Mouse (Mus musculus) right cerebral cortex, postnatal 25 days (tissue): ENCODE data around the gene Csgalnact2.

Source experiments
- DNase-seq: peaks from one replicate; pipeline ENCODE4 v3.0.0; 2022

Csgalnact2 gene

GRCm38 (mm10) chr6:118138731-118139709, at the start of gene Csgalnact2:
Gene Csgalnact2 (minus strand): TSS chr6:118139140.
- DNase-seq, result peak; percentile 92

DNA sequence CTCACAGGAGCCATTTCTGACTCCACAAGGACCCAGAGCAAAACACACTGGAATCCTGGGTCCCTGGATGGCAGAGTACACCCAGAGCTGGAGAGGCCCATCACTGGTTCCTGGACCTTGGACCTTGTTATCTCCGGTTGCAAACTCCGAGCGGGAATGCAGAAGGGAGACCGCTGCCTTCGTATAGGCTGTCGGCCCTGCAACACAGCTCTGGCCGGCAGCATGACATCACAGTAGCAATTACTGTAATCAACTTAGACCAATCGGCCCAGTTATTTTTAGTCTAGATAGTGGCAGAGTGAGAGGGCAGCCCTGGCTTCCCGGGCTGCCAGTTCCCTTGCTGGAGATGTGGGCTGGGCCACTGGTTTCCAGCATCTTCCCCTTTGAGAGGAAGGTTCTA, 49.7 kb upstream of the Csgalnact2 start:
- no peak for DNase-seq

DNA sequence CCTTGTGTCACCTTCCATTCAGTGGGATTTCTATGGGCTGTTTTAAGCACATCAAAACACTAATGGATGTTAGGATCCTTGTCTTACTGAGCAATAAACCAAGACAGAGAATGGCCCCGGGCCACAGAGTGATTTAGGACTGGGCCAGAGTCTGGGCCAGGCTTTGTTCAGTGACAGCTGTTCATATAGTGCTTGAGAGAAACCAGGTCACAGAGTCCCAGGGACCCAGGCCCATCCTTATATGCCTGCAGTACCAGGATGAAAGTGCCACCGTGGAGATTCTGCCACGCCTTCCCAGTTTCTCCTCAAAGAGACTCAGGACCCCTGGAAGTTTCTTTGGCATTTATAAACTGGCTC, 48.3 kb upstream of the Csgalnact2 start:
- DNase-seq, result no peak

DNA sequence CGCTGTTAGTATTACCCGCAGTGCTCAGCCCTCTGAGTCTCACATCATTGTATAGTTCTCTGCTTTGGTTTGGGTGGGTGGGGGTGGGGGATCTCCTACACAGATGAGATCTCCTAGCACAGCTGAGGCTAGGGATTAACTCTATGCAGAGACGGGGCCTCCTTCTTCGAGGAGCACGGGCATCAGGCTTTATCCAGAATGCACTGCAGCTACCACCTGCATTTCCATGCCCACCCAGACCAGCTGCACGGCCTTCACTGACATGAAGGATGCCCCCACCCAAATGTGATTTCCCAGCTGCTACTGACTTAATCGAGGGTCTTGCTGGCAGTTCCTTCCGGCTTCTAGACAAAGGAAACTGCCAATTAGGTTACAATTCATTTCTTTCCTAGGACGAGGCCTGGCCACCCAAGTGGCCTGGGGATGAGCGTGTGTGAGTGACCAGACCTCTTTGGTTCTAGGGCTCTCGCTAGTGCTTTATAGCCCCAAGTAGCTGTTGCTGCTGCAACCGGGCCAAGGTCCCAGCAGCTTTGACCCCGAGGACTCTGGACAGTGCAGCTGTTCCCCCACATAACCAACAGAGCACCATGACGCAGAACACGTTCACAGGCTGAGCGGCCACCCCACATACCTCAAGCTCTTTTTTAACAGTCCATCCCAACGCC, 47.8 kb upstream of the Csgalnact2 start:
- no peak for DNase-seq

DNA sequence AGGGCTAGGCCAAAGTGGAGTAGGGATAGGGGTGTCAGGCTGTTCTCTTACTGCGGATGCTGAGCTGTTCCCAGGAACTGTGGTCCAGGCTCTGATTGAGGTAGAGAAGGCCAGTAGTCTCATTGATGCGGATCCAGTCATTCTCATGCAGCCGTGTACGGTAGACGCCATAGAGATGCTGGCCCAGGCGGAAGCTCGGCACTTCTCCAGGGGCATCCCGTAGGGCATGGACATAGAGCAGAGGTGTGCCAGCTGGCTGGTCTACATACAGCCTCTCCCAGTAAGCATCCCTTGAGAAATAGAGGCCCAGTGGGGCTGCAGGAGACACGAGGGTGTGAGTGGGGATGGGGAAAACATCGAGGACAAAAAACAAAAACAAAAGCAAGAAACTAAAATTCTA, 45.2 kb upstream of the Csgalnact2 start:
- no peak for DNase-seq

- DNase-seq, result no peak
These were observed 41.1 kb upstream of the Csgalnact2 start for GRCm38 (mm10) chr6:118180085-118180423.

- peak; percentile 75 for DNase-seq
These were observed 40.6 kb upstream of the Csgalnact2 start for GRCm38 (mm10) chr6:118179316-118180084.

DNA sequence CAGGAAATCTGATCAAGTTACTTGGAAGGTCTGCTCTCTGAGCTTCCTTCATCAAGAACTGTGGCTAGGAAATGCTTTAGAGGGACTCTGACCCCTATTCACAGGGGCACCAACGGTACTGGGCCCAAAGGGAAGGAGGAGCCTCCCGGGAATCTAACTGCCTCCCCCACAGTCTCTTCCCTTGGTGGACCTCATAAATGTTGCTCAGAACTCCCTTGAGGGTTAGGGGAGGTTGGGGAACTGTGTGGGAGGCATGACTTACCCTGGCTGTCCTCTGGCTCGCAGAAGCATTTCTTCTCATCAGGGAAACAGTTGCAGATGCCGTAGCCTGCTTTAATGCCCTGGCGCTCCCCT, 35.0 kb upstream of the Csgalnact2 start:
- DNase-seq, result no peak

- peak; percentile 21 for DNase-seq
These were observed 34.5 kb upstream of the Csgalnact2 start for GRCm38 (mm10) chr6:118173251-118173974.

GRCm38 (mm10) chr6:118171386-118171785, 32.4 kb upstream of the Csgalnact2 start:
- no peak for DNase-seq

DNA sequence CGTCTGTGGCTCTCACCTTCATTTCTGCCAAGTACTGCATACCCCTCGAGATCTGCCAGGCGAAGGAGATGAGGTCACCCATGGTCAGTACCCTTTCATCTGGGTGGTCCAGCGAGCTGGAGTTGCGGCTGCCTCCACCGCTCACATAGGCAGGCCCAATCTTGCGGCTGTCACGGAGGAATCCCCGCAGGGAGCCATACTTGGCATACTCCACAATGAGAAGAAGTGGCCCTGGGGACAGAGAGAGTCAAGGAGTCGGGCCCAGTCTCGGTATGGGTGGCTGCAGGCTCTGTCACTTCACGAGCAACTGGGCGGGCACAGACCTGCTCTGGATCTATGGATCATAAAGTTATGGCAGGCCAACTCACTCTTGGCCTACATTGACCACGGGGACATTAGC, 29.2 kb upstream of the Csgalnact2 start:
- DNase-seq, result no peak

GRCm38 (mm10) chr6:118167013-118167412, 28.1 kb upstream of the Csgalnact2 start:
- DNase-seq, result no peak

- no peak for DNase-seq
These were observed 26.6 kb upstream of the Csgalnact2 start for GRCm38 (mm10) chr6:118165516-118165915.

DNA sequence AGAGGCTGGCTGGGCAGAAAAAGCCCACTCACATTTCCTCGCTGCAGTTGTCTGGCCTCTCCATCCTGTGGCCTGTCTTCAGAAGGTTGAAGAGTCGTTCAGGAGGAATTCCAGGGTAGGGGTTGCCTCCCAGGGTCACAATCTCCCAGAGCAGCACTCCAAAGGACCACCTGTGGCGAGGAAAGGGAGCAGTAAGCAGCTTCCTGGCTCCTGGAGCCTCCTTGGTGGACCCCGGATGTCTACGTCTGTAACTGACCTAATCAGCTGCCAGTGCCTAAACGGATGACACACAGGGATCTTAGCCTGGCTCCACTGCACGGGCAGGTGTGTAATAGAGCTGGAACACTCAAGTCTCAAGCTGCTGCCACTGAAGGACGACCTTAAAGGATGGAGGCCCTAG, 25.8 kb upstream of the Csgalnact2 start:
- no peak for DNase-seq

DNA sequence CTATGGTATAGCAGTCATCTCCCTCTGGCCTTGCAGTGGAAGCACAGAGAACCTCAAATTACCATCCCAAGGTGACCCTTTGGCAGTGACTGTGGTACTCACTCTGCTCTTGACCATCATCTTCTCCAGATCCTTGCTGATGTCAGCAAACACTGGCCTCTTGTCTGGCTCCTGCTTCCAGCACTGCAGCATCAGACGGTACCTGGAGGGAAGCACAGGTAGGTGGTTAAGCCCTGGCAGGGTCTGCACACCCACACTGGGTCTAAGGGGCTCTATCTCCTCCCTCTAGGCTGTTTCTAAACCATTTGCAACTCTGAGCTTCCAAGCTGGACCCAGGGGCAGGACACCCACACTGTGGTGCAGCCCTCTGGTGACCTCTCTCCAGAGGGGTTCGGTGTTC, 24.1 kb upstream of the Csgalnact2 start:
- no peak for DNase-seq

- no peak for DNase-seq
These were observed 23.6 kb upstream of the Csgalnact2 start for GRCm38 (mm10) chr6:118162457-118163082.

- DNase-seq, result no peak
These were observed 14.2 kb upstream of the Csgalnact2 start for GRCm38 (mm10) chr6:118153091-118153490.

DNA sequence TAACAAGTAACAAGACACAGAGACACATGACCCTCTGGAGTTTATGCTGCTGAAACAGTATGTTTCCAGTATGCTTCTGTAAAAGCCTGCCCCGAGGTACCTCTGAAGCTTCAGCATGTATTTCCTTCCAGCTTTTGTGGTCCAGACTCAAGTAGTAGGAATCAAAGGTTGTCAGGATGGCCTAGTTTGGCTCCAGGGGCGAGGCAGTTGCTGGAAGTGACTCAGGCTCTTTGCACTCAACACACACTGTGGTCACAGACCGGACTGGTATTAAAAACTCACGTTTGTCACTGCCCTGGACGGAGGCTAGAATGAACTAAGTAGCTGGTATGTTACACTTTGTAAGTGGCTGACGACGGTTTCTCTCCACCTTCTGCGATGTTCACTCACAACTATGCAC, 12.0 kb upstream of the Csgalnact2 start:
- DNase-seq, result no peak

- no peak for DNase-seq
These were observed 11.6 kb upstream of the Csgalnact2 start for GRCm38 (mm10) chr6:118150538-118150937.

DNA sequence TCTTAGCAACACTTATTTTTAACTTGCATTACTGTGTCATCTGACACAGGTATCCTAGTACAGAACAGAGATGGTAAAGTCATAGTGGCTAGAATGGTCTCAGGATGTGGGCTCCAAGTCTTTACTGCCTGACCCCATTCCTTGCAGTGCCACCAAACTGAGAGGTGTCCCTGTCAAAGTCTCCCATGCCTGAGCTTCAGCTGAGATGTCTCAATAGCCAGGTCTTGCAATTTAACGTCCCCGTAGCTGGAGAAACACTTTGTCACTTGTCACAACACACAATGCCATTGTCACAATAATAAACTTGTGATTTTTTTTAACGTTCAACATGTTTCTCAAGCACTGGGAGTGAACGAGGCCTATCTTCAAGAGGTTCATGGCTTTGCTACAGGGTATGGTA, 11.2 kb upstream of the Csgalnact2 start:
- DNase-seq, result no peak

GRCm38 (mm10) chr6:118140961-118141360, 2.0 kb upstream of the Csgalnact2 start:
- no peak for DNase-seq

DNA sequence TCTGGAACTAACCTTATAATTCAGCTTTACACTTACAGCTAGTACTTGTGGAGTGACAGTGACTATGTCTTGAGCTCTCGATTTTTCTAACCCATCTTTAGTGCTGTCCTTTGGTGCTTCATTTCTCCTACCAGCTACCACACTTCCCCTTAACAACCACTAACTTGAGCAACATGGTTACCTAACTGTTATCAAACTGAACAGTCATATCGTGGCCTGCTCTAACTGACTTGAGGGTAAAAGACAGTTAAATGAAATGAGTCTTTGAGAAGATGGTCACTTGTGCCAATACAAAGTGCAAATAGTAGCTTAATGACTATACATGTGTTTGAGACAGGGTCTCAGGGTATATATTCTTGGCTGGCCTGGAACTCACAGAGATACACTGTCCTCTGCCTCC, 1.8 kb downstream of the Csgalnact2 start:
- no peak for DNase-seq
